Mouse (Mus musculus): Measurements from ENCODE around the gene Jarid2.

Jarid2 gene

GRCm38 (mm10) chr13:44917202-44917601 lies 187.9 kb downstream of the Jarid2 start:
- no peak for DNase-seq (ENCODE audit: low spot score)

- no peak for DNase-seq (ENCODE audit: low spot score)
These were observed 189.0 kb downstream of the Jarid2 start for GRCm38 (mm10) chr13:44918269-44918668.

- no peak for DNase-seq (ENCODE audit: low spot score)
These were observed 191.8 kb downstream of the Jarid2 start for GRCm38 (mm10) chr13:44921095-44921494.

GRCm38 (mm10) chr13:44921721-44922120 lies 192.4 kb downstream of the Jarid2 start:
- no peak for DNase-seq (ENCODE audit: low spot score)

GRCm38 (mm10) chr13:44924042-44924441 lies 194.8 kb downstream of the Jarid2 start:
- no peak for DNase-seq (ENCODE audit: low spot score)

GRCm38 (mm10) chr13:44925173-44925572 lies 195.9 kb downstream of the Jarid2 start:
- DNase-seq (ENCODE audit: low spot score), result no peak

GRCm38 (mm10) chr13:44926311-44926710 lies 197.0 kb downstream of the Jarid2 start:
- no peak for DNase-seq (ENCODE audit: low spot score)

GRCm38 (mm10) chr13:44932307-44933264 lies 203.3 kb downstream of the Jarid2 start:
- DNase-seq (ENCODE audit: low spot score), result no peak

GRCm38 (mm10) chr13:44933575-44933974 lies 204.3 kb downstream of the Jarid2 start:
- DNase-seq (ENCODE audit: low spot score), result no peak

- no peak for DNase-seq (ENCODE audit: low spot score)
These were observed 208.4 kb downstream of the Jarid2 start for GRCm38 (mm10) chr13:44937681-44938080.

- no peak for DNase-seq (ENCODE audit: low spot score)
These were observed 210.2 kb downstream of the Jarid2 start for GRCm38 (mm10) chr13:44939326-44940035.

- DNase-seq (ENCODE audit: low spot score), result no peak
These were observed 214.3 kb downstream of the Jarid2 start for GRCm38 (mm10) chr13:44943618-44944017.

GRCm38 (mm10) chr13:44946880-44947635 lies 217.8 kb downstream of the Jarid2 start:
- DNase-seq (ENCODE audit: low spot score), result no peak

- DNase-seq (ENCODE audit: low spot score), result no peak
These were observed 219.3 kb downstream of the Jarid2 start for GRCm38 (mm10) chr13:44948320-44949250.

- no peak for DNase-seq (ENCODE audit: low spot score)
These were observed 223.3 kb downstream of the Jarid2 start for GRCm38 (mm10) chr13:44952393-44953086.

- no peak for DNase-seq (ENCODE audit: low spot score)
These were observed 224.4 kb downstream of the Jarid2 start for GRCm38 (mm10) chr13:44953546-44954231.

- DNase-seq (ENCODE audit: low spot score), result no peak
These were observed 224.9 kb downstream of the Jarid2 start for GRCm38 (mm10) chr13:44954232-44954568.

GRCm38 (mm10) chr13:44955781-44956180 lies 226.5 kb downstream of the Jarid2 start:
- DNase-seq (ENCODE audit: low spot score), result no peak

GRCm38 (mm10) chr13:44957049-44957448 lies 227.8 kb downstream of the Jarid2 start:
- DNase-seq (ENCODE audit: low spot score), result no peak
